Mouse (Mus musculus): ENCODE results near the gene Mia2.

Gene Mia2

DNA sequence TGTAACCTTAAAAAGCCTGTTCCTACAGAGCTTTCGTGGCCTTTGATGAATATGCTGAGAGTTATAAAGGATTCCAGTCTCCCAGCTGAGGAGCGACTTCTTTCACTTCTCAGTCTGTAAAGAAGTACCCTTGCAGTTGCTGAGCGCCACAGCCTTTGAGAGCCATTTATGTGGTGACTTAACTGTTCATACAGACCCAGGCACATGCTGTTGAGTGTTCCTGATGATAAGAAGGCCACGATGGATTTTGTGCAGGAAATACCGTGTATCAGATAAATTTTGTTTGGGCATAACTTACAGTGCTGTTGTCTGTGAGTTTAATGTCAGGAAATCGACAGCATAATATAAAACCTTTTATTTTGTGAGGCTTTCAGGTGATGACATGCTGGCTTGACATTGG lies 68.9 kb downstream of the Mia2 start:
- DNase-seq (ENCODE audit: low read depth, low spot score) = no peak

DNA sequence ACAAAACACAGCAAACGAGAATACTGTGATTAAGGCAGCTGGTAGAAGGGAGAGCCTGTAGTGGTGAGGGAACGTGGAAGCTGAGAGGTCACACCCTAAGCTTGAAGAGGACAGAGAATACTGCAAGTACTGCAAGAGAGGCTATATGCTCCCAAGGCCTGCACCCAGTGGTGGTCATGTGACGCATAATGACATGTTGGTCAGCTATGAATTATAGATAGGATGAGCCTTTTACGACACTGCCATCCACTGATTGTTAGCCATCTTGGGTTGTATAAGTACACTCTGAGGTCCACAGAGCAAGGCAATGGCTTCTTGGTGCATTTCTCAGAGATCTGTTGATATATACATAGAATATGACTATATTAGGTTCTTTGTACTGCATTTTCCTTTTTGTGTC lies 71.0 kb downstream of the Mia2 start:
- no peak for DNase-seq (ENCODE audit: low read depth, low spot score)

DNA sequence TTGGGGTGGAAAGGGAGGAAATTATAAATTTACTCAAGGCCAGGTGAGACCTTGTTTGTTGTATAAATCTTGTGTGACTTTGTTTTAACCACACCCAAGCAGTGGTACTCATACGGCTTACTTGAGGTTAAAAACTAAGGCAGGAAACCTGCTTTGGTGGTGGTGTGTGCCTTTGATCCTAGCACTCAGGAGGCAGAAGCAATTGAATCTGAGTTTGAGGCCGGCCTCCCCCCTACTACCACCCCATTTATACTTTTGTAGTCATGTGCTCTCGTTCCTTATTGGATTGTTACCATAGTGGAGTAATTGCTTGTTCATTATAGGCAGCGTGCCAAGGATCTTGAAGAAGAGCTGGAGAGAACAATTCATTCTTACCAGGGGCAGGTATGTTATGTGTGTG lies 74.3 kb downstream of the Mia2 start:
- DNase-seq (ENCODE audit: low read depth, low spot score) = no peak

DNA sequence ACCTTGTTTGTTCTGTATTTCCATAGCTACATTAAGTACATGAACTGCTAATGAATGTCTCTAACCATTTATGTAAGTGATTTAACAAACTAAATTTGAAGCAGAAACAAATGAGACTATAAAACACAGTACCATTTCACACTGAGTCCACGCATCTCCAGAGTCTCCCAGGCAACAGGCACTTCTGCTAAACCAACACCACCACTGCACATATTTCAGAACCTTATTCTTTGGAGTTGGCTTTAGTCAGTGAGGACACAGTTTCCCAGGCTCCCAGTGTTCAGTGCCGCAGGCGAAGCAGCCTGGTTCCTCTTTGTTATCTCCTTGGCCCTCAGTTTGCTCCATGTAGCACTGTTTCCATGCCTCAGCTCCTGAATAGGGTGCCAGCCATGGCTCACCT lies 82.2 kb downstream of the Mia2 start:
- DNase-seq (ENCODE audit: low read depth, low spot score) = no peak

DNA sequence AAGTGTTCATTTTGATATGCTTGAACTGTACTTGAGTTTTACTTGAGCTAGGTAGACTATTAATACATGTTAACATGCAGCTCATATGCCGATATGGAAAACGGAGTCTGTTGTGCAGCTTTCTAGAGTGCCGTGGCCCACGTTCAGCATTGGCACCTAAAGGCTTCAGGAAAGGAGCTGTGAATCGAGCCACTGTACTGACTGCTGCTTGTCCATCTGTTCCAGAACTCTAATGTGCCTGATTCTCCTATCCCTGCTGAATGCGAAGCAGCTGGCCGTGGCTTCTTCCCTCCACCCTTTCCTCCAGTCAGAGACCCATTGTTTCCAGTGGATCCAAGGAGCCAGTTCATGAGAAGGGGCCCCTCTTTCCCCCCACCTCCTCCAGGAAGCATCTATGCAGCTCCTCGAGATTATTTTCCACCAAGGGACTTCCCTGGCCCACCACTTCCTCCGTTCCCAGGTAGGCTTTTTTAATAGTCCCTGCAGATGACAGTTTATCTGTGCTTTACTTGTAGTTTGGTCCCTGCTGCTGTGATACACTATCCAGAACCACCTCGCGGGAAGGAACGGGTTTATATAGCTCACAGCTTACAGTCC lies 92.6 kb downstream of the Mia2 start:
- DNase-seq (ENCODE audit: low read depth, low spot score) = no peak

DNA sequence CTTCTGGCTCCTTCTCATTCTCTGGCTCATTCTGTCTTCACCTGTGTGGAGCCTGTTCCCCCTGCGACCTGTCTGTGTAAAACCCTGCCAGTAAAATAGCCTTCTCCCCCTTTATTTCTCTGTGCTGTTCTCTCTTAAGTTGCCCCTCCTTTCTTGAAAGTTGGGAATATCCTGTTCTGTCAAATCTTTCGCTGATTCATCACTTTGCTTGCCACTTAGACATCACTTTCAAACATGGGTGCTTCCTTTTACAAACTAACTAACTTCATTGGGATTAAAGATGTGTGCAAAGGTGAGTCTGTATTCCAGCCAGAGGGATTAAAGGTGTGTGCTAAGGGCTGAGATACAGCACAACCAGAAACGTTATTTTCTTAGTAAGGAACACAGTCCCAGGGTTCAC lies 98.0 kb downstream of the Mia2 start:
- no peak for DNase-seq (ENCODE audit: low read depth, low spot score)

DNA sequence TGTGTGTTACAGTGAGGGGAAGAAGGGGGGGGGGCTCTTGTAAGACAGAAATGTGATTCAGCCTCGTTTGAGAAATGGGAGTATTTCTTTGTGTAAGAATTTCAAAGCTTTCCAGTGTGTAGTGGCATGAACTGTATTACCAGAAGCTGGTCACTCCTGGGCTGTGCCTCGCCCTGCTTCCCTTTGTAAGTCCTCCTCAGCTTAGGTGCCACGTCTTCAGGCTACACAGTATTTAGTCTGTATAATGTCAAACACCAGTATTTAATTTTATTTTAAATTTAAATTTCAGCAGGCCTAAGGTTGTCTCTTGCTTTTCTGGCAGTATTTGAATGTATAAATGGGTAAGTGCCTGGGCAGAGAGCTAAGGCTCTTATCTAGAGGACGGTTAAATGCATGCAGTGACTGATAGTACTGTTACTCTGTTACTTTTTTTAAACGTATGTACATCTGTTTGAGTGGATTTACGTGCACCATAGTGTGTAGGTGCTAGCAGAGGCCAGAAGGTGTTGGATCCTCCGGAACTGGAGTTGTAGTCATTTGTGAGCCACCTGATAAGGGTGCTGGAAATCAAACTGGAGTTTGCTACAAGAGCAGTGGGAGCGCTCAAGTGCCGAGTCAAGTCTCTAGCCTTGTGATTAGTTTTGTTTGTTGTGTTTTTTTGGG lies 98.9 kb downstream of the Mia2 start:
- DNase-seq (ENCODE audit: low read depth, low spot score) = no peak

DNA sequence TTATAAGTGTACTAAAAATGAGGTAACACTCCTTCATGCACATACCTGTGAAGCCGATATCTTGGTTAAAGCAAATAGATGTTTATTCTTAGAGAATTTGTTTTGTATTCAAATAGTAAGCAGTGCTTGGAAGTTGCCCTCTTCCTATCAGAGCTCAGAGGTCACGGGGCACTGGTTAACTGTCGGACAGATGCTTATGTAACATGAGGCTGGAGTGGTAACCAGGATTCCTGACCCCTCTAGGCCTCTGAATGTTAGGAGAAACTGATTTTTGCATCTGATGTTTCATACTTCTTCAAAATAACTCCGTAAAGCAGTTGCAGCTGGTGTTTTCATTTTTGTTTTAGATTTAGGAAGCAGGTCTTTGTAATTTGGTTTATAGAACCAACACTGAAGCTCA lies 99.5 kb downstream of the Mia2 start:
- DNase-seq (ENCODE audit: low read depth, low spot score) = no peak

DNA sequence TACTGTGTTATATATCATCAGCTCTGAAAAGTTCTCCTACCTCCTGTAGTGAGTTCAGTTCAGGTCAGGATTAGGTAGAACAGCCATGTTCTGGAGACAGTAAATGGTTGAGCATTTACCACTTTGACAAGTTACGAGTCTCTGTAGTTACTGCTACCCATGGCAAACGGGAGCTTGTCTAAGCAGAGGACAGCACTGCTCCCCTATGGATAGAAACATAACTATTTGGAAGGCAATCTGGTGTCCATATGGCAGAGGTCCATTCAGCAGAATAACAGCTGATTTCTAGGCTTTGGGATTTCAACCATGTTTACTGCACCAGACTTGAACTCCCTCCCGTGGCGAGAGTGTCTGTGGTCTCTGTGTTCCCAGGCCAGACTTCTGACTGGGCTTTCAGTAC lies 100.3 kb downstream of the Mia2 start:
- no peak for DNase-seq (ENCODE audit: low read depth, low spot score)

DNA sequence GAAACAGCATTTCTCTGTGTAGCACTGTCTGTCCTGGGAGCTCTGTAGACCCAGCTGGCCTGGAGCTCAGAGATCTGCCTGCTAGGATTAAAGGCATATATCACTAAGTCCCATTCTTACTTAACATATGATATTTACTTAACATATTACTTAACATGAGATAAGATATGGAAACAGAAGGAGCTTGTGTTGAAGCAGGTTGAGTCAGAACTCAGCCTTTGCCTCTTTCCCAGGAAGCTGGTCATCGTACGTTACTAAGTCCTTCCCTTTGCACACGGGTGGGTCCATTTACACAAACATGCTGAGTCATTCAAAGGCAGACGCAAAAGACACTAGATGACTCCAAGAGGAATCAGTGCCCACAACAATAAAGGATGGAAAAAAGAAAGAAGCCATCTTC lies 103.2 kb downstream of the Mia2 start:
- DNase-seq (ENCODE audit: low read depth, low spot score) = no peak

DNA sequence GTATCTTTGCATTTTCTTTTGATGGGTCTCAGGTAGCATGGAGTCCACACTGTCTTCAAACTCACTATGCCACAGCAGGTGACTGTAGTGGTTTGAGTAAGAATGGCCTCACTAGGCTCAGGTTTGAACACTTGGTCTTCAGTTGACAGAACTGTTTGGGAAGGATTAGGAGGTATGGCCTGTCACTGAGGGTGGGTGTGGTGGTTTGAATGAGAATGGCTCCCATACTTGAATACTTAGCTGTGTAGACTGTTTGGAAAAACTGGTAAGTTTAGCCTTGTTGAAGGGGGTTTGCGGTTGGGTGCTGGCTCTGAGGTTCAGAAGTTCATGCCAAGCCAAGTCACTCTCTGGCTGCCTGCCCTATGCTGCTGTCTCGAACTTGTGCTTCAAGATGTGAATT lies 103.8 kb downstream of the Mia2 start:
- no peak for DNase-seq (ENCODE audit: low read depth, low spot score)

DNA sequence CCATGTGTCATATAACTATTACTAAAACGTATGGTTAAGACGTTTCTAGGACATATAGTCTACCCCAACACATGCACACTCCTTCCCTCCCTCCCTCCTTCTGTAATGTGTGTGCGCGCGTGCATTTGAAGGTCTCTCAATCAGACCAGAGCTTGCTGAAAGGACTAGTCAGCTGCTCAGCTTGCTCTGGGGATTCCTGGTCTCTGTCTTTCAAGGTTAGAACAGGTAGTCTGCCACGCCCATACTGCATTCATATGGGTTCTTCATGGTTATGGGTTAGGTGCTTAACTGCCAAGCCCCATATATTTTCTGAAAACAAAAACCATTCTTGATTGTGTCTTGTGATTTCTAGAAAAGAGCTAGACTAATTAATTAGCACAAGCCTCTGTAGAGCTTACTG lies 110.0 kb downstream of the Mia2 start:
- DNase-seq (ENCODE audit: low read depth, low spot score) = no peak

DNA sequence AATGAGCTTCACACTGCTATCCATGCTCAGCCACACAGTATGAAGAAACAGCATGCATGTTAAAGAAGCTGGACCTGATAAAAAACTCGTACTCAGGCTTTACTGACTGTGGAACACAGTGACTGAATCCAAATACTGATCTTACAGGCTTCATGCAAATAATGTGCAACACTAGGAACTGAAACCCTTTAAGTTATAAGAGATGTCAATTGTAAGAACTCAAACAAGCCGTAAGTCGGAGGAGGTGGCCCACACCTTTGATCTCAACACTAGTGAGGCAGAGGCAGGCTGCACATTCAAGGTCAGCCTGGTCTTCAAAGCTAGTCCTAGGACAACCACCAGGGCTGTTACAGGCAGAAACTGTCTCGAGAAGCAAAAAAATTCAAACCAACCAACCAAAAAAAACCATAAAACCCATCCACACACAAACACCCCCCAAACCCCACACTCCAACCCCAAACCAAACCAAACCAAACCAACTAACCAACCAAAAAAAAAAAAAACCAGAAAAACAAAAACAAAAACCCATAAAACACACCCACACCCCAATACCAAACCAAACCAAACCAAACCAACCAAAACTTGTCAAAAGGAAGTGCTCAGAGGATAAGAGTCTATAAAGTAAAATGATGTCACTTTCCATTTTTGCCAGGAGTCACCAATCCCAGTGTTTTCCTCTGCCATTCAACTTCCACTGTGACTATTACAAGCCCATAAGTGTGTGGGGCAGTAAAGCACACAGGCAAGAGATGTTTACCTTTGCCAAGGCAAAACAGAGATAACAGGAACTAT lies 110.8 kb downstream of the Mia2 start:
- DNase-seq (ENCODE audit: low read depth, low spot score) = no peak

DNA sequence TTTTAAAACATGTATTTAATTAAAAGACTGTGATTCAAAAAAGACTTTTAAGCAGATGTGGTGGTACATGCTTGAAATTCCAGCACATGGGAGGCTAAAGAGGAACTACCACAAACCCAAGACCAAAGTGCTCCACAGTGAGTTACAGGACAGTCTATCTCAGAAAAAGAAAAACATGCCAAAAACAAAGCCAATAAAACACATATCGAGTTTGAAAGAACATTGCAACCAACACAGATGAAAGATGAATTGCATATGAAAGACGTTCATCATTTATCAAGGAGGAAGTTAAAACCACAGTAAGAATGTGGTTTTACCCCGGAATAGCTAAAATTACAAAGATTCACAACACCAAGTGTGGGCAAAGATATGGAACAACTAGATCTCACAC lies 111.4 kb downstream of the Mia2 start:
- DNase-seq (ENCODE audit: low read depth, low spot score) = no peak

DNA sequence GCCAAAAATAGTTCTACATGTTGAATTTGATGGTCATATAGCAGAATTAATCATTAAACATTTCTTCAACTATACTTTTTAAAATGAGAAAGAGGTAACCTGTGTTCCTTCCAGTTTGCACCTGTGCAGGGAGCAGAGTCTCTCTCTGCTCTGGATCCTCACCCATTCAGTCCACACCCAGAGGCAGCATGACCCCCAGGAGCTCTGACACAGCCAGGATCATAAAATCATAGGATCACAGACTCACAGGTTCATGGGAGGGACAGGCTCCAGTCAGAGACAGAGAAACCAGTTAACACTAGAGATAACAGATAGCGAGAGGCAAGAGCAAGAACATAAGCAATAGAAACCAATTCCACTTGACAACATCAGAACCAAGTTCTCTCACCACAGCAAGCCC lies 112.2 kb downstream of the Mia2 start:
- DNase-seq (ENCODE audit: low read depth, low spot score) = no peak

DNA sequence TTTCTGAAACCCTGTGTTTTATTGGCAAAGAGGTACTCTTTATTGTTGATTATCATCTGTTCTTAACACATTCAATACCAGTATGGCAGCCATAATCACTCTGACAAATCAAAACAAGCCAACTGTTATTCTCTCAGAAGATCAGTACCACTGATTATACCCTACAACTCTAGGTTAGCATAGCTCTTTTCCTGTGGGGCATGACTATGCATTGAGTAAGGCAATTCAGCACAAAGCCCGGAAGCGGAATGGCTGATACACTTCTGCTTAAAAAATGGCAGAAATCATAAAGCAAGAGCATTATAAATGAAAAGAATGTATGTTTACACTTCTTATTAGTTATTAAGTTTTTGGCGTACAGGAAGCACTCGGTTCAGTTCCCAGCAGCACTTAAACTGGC lies 120.6 kb downstream of the Mia2 start:
- DNase-seq (ENCODE audit: low read depth, low spot score) = no peak

DNA sequence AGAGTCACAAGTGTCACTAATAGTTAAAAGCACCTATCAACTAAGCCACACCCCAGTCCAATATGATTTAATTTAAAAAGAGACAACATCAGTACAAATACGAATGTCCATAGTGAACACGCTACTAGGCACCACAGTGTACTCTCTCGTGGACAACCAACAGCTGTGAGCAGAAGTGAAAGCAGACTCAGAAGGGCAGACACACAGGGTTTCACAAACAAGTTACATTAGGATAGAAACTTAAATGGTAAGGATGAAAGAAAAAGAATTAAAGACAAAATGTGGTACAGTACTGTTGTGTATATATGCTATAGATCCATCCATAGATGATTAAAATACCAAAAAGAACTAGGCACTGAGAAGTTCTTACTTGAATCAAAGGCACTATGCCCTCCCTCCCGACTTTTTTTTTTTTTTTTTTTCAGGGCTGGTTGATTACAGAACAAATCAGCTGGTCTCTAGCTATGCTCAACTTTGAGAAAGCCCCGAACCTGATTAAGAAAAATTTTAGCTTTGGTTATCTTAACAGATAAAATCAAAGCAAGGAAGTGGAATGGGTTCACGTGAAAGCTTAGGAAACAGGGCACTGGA lies 121.2 kb downstream of the Mia2 start:
- DNase-seq (ENCODE audit: low read depth, low spot score) = no peak

DNA sequence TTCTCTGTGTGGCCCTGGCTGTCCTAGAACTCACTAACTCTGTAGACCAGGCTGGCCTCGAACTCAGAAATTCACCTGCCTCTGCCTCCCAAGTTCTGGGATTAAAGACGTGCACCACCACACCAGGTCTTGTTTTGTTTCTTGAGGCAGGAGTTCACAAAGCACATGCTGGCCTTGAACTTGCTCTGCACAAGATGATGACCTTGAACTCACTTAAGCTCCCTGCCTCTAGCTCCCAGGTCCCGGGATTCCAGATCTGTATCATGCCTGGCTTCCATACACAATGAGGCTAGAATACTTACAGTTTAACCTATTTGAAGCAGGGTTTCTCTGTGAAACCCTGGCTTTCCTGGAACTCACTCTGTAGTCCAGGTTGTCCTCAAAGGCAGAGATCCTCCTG lies 121.7 kb downstream of the Mia2 start:
- DNase-seq (ENCODE audit: low read depth, low spot score) = no peak

DNA sequence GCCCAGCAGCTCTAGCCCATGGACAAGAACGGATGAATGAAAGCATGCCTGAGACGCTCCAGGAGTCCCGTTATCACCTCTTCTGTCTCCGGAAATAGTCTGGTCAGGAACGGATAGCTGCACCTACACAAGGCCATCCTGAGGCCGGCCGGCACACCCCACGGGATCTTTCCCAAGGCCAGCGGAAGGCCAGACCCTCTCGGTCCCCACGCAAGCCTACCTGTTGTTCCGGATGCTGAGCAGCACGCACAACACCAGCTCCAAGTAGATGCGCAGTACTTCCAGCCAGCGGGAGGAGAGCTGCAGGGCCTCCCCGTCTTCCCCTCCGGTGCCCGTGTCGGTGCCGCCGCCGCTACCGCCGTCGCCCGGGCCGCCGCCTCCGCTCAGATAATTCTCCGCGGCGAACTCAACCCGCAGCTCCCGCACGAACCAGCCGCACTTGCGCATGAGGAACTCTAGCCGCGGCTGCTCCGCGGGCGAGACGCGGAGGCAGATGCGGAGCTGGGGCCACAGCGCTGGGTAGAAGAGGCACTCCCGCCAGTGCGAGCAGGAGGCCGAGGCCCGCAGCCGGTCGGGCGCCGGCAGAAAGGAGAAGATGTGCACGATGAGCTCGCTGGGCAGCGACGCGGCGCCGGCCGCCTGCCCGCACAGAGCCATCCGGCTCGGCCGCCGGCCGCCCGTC lies 123.2 kb downstream of the Mia2 start:
- peak; percentile 13 for DNase-seq (ENCODE audit: low read depth, low spot score)

DNA sequence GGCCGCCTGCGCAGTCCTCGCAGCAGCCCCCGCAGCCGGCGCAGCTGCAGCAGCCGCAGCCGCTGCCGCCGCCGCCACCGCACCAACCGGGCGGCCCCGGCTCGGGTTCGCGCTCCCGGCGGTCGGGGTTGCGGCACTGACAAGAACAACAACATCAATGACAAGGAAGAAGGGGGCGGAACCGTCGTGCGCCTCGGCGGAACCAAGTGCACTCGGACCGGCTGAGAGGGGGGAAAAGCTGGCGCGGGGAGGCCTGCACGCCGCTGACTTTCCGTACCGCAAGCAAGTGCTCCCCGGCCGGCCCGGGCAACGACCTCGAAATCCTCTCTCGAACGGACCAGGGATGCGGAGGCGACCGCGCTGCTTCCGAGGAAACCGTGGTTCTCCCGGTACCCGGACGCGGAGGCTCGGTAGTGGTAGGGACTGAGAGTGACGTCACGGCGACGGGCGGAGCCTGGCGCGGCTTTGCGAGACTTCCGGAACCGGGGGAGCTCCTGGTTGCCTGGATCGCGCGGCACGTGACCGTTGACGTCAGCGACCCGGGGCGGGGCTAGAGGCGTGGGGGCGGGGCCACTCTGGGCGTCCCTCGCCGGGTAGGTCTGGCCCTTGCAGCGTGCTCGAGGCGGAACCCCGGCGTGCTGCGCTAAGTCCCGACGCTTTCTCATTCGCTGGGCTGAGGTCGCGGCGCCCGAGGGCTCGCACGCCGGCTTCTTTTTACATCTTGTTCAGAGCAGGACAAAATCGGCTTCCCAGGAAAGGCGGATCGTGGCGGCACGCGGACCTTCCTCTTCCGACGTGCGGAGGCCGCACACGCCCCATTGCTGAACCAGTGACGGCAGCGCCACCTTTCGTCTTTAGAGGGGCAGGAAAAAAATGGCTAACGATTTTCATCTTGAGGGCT lies 124.0 kb downstream of the Mia2 start, which contains the start of gene Fbxo33:
TSS of gene Fbxo33 (minus strand) at position 401 of the 901 bp plus-strand sequence.
- peak; percentile 97 for DNase-seq (ENCODE audit: low read depth, low spot score)

DNA sequence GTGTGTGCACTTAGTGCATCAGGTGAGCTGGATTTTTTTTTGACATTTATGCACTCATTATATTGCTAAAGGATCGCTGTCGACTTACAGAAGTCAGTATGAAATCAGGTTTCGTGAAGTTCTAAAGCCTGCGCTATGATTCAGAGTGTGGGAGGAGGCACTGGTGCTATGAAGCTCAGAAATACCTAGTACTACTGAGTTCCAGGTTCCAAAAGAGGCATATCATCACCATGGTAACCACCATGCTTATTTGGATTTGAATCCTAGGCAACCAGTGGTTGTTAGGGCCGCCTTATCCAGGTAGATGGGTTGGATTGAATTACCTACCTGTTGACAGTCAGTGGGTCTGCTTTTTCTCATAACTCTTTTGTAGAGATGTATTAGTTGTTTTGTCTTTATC lies 132.8 kb downstream of the Mia2 start:
- DNase-seq (ENCODE audit: low read depth, low spot score) = no peak
